Mouse (Mus musculus) adrenal gland, adult (tissue): ENCODE data around the gene Slc24a1.
"Not testable (repeated sequence)": the region's sequence is repeated elsewhere in the genome, so short reads cannot be mapped to it uniquely, and the experiment has no call there.

Experiments
- DNase-seq, 2 experiments: peaks; one replicate each; pipeline ENCODE4 v3.0.0; 2022 to 2023; ENCODE audit warnings: low spot score in 1 of 2; ENCODE audit not compliant: inconsistent age in 2 of 2

Slc24a1 gene

GRCm38 (mm10) chr9:64951161-64951657 is at the start of gene Slc24a1:
Gene Slc24a1 (minus strand): TSS chr9:64951607.
- no peak for DNase-seq

- DNase-seq = not testable (repeated sequence)
Measured at GRCm38 (mm10) chr9:64995464-64995863, 44.1 kb upstream of the Slc24a1 start.

GRCm38 (mm10) chr9:64990291-64990690 is 38.9 kb upstream of the Slc24a1 start:
- no peak for DNase-seq

DNA sequence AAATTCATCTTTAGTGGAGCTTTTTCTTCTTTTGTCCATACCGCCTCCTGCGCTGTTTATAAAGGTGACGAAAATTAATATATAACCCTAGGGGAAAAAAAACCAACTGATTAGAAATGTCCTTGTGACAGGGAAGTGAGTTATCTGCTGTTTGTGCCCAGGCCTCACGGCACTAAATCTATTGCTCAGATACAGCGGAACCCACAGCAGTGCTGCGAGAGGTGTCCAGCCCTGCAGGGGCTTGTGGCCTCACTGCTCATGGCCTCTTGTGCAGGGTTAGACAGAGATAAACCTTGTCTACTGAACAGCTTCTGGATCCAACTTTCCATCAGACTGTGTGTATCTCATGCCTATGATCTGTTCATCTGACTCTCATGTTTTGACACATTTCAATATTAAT is 37.0 kb upstream of the Slc24a1 start:
- DNase-seq = no peak

DNA sequence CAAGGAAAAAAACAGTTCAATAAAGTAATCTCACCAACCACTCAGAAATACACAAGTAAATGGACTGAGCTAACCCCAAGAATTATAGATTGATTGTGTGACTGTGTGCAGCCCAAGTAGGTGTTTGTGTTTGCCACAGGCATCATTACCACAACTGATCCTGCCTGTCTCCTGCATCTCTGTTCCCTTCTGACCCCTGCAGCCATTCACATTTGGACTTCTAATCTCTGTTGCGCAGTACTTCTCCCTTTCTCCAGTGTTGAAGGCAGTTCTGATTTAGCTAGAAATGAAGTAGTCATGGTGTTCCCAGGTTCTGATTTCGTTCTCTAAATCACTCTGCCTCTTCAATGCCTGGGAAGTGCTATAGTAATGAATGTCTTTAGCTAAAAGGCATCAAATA is 36.2 kb upstream of the Slc24a1 start:
- no peak for DNase-seq

GRCm38 (mm10) chr9:64985807-64986206 is 34.4 kb upstream of the Slc24a1 start:
- DNase-seq = no peak

DNA sequence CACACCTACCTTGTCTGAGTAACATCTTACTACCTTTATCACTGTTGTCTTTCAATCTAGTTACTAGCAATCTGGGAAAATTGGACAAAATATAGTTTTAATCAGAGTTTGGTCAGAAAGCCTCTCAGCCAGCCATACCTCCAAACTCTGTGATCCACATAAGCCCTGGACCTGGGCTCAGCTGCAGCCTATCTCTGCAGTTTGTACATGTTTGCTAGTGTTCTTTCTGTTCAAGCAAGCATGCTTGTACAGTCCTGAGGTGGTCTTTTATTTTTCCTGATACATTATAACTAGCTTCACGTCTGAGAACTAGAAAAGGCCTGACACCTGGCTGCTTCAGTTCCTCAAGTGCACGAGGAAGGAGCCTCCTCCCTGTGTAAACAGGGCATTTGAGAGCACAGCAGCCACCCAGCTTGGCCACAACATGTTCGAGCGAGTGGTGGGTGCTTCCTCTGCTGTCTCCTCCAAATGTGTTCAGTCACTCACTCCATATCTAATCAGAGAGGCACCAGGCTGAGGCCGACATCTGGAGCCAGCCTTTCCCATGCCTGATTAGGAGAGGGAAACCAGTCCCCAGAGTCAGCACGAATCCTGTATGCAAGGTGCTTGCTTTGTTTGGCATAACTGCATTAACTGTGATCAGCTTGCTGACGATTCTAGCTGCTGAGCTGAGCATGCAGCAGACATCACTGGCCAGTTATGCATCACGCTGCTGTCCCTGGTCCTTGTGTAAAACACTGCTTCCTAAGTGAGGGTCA is 33.8 kb upstream of the Slc24a1 start:
- DNase-seq = no peak

GRCm38 (mm10) chr9:64981904-64982303 is 30.5 kb upstream of the Slc24a1 start:
- no peak for DNase-seq

GRCm38 (mm10) chr9:64980548-64980947 is 29.1 kb upstream of the Slc24a1 start:
- DNase-seq = no peak

- DNase-seq = no peak
Measured at GRCm38 (mm10) chr9:64960978-64961320, 9.5 kb upstream of the Slc24a1 start.

DNA sequence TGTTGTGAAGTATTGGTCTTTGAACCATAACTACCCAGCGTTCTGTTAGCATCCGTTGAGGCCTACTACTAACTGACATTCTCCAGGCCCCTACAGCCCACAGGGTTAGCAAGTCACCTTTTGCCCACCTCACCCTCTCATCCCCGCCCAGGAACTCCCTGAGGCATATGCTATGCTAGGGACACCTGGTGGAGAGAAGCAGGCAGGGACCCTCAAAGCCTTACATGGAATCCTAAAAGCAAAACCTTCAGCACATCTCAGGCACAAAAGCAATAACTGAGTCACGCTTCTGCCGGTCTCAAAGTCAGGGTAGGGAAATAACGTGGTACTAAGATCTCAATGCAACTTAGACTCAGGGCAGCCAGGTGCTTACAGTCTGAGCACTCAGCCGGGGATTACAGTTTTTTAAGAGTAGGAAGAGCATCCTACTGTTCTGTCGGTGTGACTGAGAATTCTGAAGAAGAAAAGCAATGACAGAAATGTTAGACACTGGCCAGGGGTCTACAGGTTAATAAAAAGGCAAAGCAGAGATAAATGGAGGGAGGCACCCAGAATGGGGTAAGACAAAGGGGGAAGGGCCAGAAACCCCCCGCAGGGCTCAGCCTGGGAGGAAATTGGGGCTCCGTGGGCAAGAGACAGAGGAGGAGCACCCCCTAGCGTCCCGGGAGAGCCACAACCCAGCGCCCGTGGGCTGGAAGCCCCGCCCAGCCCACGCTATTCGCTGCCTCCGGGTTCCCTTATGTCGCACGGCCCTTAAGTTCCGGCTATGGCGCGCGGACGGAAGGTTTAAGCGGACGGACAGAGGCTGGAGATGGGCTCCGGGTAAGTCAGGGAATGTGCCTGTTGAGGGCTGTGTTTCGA is 8.9 kb upstream of the Slc24a1 start, which contains the start of gene Ints14:
TSS of gene Ints14 (plus strand) at position 789 of the 861 bp plus-strand sequence.
- DNase-seq = peak; percentile 95 to 99

DNA sequence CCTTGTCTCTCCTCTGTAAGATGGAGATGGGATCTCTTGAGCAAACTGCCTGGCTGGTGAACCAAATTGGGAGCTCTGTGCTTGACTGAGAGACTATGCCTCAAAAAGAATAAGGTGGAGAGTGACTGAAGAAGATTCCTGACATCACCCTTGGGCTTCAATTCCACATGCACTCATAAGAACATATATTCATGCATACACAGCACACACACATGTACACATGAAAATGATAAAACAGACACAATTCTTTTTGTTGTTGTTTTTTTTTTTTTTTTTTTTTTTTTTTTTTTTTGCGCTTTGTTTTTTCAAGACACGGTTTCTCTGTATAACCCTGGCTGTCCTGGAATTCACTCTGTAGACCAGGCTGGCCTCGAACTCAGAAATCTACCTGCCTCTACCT is 5.9 kb upstream of the Slc24a1 start:
- DNase-seq = no peak

DNA sequence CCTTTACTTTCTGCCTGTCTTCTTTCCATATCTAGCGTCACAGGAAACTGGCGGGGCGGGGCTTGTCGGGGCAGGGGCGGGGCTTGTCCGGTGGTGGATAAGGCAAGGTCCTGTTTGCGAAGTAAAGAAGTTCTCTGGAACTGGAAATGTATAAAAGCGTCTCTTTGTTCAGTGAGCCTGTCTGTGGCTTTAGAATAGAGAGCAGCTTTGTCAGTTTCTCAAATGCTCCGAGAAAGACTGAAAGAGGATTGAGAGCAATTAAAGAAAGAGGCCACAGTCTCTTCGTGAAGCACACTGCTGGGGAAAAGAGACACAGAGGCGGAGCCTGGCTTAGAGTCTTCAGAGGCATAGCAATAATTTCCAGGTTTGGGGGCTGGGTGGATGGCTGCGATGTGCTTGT is 4.9 kb upstream of the Slc24a1 start:
- DNase-seq = peak; percentile 18 to 79

DNA sequence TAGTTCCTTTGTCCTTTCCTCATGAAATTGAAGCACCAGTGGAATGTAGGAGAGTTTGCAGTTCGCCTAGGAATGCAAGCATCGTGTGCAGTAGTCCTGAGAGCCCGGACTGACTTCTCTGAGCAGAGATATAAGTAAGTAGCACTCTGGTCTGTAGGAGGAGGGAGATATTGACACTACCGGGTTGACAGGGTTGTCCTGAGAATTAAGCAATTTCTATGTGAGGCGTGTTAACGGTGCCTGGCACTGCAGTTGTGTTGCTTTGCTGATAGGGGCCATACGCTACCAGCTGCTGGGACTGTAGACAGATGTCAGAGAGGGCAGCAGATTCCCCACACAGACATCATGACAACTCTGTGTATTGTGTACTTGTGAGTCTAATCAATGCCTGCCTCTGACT is 1.8 kb upstream of the Slc24a1 start:
- no peak for DNase-seq

- DNase-seq = no peak
Measured at GRCm38 (mm10) chr9:64952055-64952454, 648 bp upstream of the Slc24a1 start.

- DNase-seq = peak in 1 of 2 experiments; percentile 36
Measured at GRCm38 (mm10) chr9:64947483-64948095, 3.8 kb downstream of the Slc24a1 start.

DNA sequence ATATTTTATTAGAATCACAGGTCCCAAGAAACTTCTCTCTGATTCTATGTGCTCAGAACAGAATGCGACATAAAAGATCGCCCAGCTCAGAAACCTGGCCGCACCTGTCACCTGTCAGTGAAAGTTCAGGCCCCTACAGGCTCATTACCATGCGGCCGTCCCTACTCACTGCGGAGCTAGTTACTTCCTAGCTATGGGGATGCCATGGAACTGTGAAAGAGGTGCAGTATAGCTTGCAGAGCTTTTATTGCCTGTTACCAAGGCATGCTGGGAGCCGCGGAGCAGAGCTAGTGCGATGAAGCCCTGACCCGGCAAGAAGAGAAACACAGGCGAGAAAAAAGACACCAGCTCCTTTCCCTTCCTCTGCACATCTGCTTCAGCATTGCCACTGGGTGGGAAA is 7.4 kb downstream of the Slc24a1 start:
- no peak for DNase-seq

GRCm38 (mm10) chr9:64941650-64942049 is 9.8 kb downstream of the Slc24a1 start:
- DNase-seq = no peak

- no peak for DNase-seq
Measured at GRCm38 (mm10) chr9:64940731-64941346, 10.6 kb downstream of the Slc24a1 start.

DNA sequence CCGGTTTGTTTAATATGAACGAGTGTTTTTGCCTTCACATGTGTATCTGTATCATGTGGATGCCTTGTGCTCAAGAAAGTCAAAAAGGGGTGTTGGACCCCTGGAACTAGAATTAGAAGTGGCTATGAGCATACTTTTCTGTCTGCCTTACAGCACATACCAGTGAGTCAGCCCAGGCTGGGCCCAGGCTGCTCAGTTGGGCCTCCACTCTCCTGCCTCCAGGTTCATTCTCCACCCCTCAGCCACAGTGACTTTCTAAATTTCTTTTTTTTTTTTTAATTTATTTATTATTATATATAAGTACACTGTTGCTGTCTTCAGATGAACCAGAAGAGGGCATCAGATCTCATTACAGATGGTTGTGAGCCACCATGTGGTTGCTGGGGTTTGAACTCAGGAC is 11.6 kb downstream of the Slc24a1 start:
- no peak for DNase-seq

- peak in 1 of 2 experiments; percentile 33 for DNase-seq
Measured at GRCm38 (mm10) chr9:64939281-64939680, 12.1 kb downstream of the Slc24a1 start.
